Mouse (Mus musculus) lung, embryonic 16.5 days (tissue): ENCODE measurements around the gene Slc12a8. TPM values are rescaled to one million over a fixed set of nuclear protein-coding genes. Genes with fewer than 3 reads are reported as not detected.
A peak's percentile ranks its signal among the peaks of the same experiment; 100 is the strongest.

ENCODE experiments used
- ATAC-seq: fragments of 200-750 bp; cut with Nextera tagmentation; 2 replicates; pipeline ENCODE4 v1.8.0; 2017; ENCODE audit warnings: low read depth, mild to moderate bottlenecking, moderate library complexity
- H3K27ac ChIP-seq: fragments of 300-500 bp; sonication (generic); 2 replicates; pipeline ENCODE4 v1.5.1; 2014; ENCODE audit warnings: mild to moderate bottlenecking, control low read depth, low read length
- H3K27me3 ChIP-seq: fragments of 300-500 bp; sonication (generic); 2 replicates; pipeline ENCODE4 v1.6.1; 2014; ENCODE audit warnings: low read depth, low read length, mixed read lengths; ENCODE audit not compliant: control insufficient read depth, insufficient read depth
- H3K36me3 ChIP-seq: fragments of 300-500 bp; sonication (generic); 2 replicates; pipeline ENCODE4 v1.6.1; 2014; ENCODE audit warnings: low read length; ENCODE audit not compliant: control insufficient read depth, insufficient read depth
- H3K4me1 ChIP-seq: fragments of 300-500 bp; sonication (generic); replicated peaks from 2 replicates; pipeline ENCODE4 v1.6.1; 2014; ENCODE audit warnings: low read length, mixed read lengths; ENCODE audit not compliant: control insufficient read depth, insufficient read depth
- H3K4me2 ChIP-seq: fragments of 300-500 bp; sonication (generic); 2 replicates; pipeline ENCODE4 v1.6.1; 2014; ENCODE audit warnings: low read depth, low read length, control low read depth
- H3K4me3 ChIP-seq: fragments of 300-500 bp; sonication (generic); 2 replicates; pipeline ENCODE4 v1.5.1; 2014; ENCODE audit warnings: mild to moderate bottlenecking, low read length, control low read depth
- H3K9ac ChIP-seq: fragments of 300-500 bp; sonication (generic); 2 replicates; pipeline ENCODE4 v1.6.1; 2014; ENCODE audit warnings: low read length, control low read depth
- H3K9me3 ChIP-seq: fragments of 300-500 bp; sonication (generic); 2 replicates; pipeline ENCODE4 v1.6.1; 2016; ENCODE audit warnings: low read length; ENCODE audit not compliant: control insufficient read depth
- WGBS: fragments of 180-500 bp; shearing (Covaris S2); extraction: QIAGEN DNeasy Blood & Tissue Kit; methylation state at CpG from one replicate; pipeline ENCODE4 v1.1.7; 2014; 5-methylcytosine and 5-hydroxymethylcytosine counted together
- polyA plus RNA-seq: library from polyadenylated mRNA; unstranded; fragments of >200 nt; fragmentation: Nextera tagmentation; extraction: Ambion mirVana; gene quantifications from 2 replicates; pipeline ENCODE4 v1.2.1, GENCODE M21; 2015

The Slc12a8 gene
- polyA plus RNA-seq, 1 experiment from 2014 or later, result 0.39 TPM

- H3K9ac ChIP-seq, result no peak overlapping the region
- ATAC-seq, result no peak
Observed at GRCm38 (mm10) chr16:33576271-33577189, 59.4 kb downstream of the Slc12a8 start.

DNA sequence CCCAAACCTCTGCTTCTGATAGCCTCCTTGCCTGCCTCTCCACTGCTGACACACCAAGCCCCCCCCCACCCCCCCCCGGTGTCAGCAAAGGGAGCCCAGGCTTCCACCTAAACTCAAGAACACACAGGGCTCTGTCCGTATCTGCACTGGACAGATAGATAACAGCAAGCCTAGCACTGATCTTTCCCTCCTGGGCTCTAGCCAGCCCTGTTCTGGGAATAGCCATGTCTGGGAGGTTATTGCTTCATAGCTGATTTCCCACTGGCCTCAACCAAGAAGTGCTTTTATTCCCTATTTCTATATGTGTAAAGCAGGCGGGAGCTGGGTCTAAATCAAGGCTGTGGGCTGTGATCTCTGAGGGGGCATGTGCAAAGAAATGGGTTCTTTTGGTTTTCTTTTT lies 61.3 kb downstream of the Slc12a8 start:
- Histone ChIP-seq H3K9me3 (0 out of 2 replicates have a peak, but pooled peaks cover 2% of the 10 kb centered on the region), H3K4me1 (peaks cover 32% of the 10 kb centered on the region), H3K9ac (no peak overlapping the region), H3K27me3 (no peaks in the 10 kb centered on the region), H3K4me3 (no peak overlapping the region), H3K27ac (no peak overlapping the region), H3K36me3 (no peaks in the 10 kb centered on the region), H3K4me2 (no peak overlapping the region)
- 75% methylated on average over 3 of the region's 3 CpGs for WGBS
- ATAC-seq, result no peak

More at GRCm38 (mm10) chr16:33576271-33577189, 59.4 kb downstream of the Slc12a8 start:
- no peaks in the 10 kb centered on the region for H3K27me3 ChIP-seq
- no peak overlapping the region for H3K4me2 ChIP-seq
- peaks cover 20% of the 10 kb centered on the region for H3K4me1 ChIP-seq
- H3K9me3 ChIP-seq, result 0 out of 2 replicates have a peak, but pooled peaks cover 2% of the 10 kb centered on the region
- H3K36me3 ChIP-seq, result no peaks in the 10 kb centered on the region
- 69% methylated on average over 36 of the region's 36 CpGs for WGBS
- H3K27ac ChIP-seq, result peak overlapping the region; percentile 27; the same call in 1 of the 2 replicates
- no peak overlapping the region for H3K4me3 ChIP-seq

GRCm38 (mm10) chr16:33580331-33580730 lies 63.2 kb downstream of the Slc12a8 start:
- Histone ChIP-seq H3K9ac (no peak overlapping the region; the same call in 1 of the 2 replicates), H3K27ac (peak overlapping the region; percentile 96), H3K4me2 (no peak overlapping the region), H3K36me3 (no peaks in the 10 kb centered on the region), H3K4me3 (no peak overlapping the region), H3K27me3 (no peaks in the 10 kb centered on the region), H3K9me3 (0 out of 2 replicates have a peak, but pooled peaks cover 2% of the 10 kb centered on the region), H3K4me1 (peaks cover 51% of the 10 kb centered on the region)
- ATAC-seq, result no peak; the same call in 1 of the 2 replicates
- WGBS, result 63% methylated on average over 2 of the region's 2 CpGs

DNA sequence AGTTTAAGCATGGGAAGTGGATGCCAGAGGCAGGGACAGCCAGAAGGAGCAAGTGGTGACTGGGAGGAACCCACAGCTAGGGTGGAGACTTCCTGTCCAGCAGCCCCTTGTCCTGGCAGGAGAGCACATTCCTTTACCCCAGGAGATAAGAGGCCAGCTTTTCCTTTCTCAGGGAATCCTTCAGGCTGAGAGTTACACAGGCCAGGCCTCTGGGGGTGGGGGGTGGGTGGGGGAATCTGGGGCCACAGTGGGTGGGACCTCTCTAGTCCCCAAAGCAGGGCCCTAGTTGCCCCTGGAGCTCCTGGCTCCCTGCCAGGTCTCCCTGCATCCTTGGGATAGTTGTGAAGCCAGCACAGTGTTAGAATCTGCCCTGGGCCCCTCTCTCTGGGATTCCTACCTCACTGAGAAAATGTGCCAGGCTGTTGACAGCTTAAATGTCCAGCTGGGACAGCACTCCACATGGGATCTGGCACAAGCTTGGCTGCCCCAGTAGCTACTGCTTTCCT lies 63.7 kb downstream of the Slc12a8 start:
- Histone ChIP-seq H3K27ac (peak overlapping the region; percentile 96), H3K4me1 (peaks cover 55% of the 10 kb centered on the region), H3K36me3 (no peaks in the 10 kb centered on the region), H3K4me3 (no peak overlapping the region), H3K27me3 (no peaks in the 10 kb centered on the region), H3K9ac (peak overlapping the region; percentile 19), H3K4me2 (no peak overlapping the region), H3K9me3 (0 out of 2 replicates have a peak, but pooled peaks cover 2% of the 10 kb centered on the region)
- ATAC-seq, result peak; percentile 80

GRCm38 (mm10) chr16:33581661-33582099 lies 64.6 kb downstream of the Slc12a8 start:
- Histone ChIP-seq H3K9ac (no peak overlapping the region), H3K36me3 (no peaks in the 10 kb centered on the region), H3K4me2 (no peak overlapping the region), H3K27me3 (no peaks in the 10 kb centered on the region), H3K4me1 (peaks cover 54% of the 10 kb centered on the region), H3K4me3 (no peak overlapping the region), H3K27ac (peak overlapping the region; percentile 96), H3K9me3 (0 out of 2 replicates have a peak, but pooled peaks cover 2% of the 10 kb centered on the region)
- 31% methylated on average over 4 of the region's 4 CpGs for whole genome bisulfite sequencing
- ATAC-seq, result peak; percentile 29

- H3K27ac ChIP-seq, result peak overlapping the region; percentile 96
- peaks cover 58% of the 10 kb centered on the region for H3K4me1 ChIP-seq
- H3K9me3 ChIP-seq, result 0 out of 2 replicates have a peak, but pooled peaks cover 2% of the 10 kb centered on the region
- H3K27me3 ChIP-seq, result no peaks in the 10 kb centered on the region
- H3K36me3 ChIP-seq, result no peaks in the 10 kb centered on the region
- ATAC-seq, result no peak
- no peak overlapping the region for H3K4me2 ChIP-seq
- no peak overlapping the region for H3K4me3 ChIP-seq
- no peak overlapping the region for H3K9ac ChIP-seq
- WGBS, result 77% methylated on average over 8 of the region's 8 CpGs
Observed at GRCm38 (mm10) chr16:33582495-33582894, 65.4 kb downstream of the Slc12a8 start.

- Histone ChIP-seq H3K27ac (peak overlapping the region; percentile 94), H3K9me3 (0 out of 2 replicates have a peak, but pooled peaks cover 2% of the 10 kb centered on the region), H3K4me3 (no peak overlapping the region), H3K27me3 (no peaks in the 10 kb centered on the region), H3K9ac (peak overlapping the region; percentile 55), H3K4me2 (peak overlapping the region; percentile 53; the same call in 1 of the 2 replicates), H3K4me1 (peaks cover 60% of the 10 kb centered on the region), H3K36me3 (no peaks in the 10 kb centered on the region)
- 58% methylated on average over 3 of the region's 3 CpGs for WGBS
- ATAC-seq, result no peak
Observed at GRCm38 (mm10) chr16:33583333-33583732, 66.2 kb downstream of the Slc12a8 start.

DNA sequence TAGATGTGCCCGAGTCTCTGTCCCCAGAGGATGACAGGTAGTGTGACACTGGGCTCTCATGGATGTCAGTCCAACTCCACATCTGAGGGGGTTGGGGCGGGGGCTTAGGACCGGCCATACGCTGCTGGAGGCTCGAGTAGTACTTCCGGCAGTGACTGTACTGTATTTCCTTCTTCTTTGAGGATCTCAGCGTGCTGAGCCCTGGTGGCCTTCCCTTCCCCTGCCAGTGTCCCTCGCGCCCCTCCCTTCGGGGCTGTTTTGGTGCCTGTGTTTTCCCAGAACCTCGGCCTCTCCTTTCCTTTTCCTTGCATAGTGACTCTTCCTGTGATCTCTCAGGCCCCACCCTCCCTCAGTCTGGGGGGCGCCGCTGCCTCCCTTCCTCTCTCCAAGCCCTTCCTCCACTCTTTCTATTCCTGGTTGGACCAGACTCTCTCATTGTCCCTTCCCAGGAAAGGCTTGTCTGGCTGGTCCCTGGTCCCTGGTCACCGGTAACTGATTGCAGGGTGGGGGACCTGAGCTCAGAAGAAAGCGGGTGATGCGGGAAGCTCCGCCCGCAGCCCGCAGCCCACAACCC lies 66.8 kb downstream of the Slc12a8 start:
- no peaks in the 10 kb centered on the region for H3K36me3 ChIP-seq
- peak overlapping the region; percentile 94 for H3K27ac ChIP-seq
- ATAC-seq, result peak; percentile 7
- H3K4me2 ChIP-seq, result peak overlapping the region; percentile 53
- 0 out of 2 replicates have a peak, but pooled peaks cover 2% of the 10 kb centered on the region for H3K9me3 ChIP-seq
- H3K4me3 ChIP-seq, result peak overlapping the region; percentile 25
- peaks cover 60% of the 10 kb centered on the region for H3K4me1 ChIP-seq
- peak overlapping the region; percentile 55 for H3K9ac ChIP-seq
- no peaks in the 10 kb centered on the region for H3K27me3 ChIP-seq
- 12% methylated on average over 19 of the region's 19 CpGs for WGBS
